Mouse (Mus musculus): Measurements from ENCODE around the gene Irak2. TPM values are rescaled to one million over a fixed set of nuclear protein-coding genes. Genes with fewer than 3 reads are reported as not detected.

The Irak2 gene
- polyA plus RNA-seq, 1 experiment, result 10.0 TPM

DNA sequence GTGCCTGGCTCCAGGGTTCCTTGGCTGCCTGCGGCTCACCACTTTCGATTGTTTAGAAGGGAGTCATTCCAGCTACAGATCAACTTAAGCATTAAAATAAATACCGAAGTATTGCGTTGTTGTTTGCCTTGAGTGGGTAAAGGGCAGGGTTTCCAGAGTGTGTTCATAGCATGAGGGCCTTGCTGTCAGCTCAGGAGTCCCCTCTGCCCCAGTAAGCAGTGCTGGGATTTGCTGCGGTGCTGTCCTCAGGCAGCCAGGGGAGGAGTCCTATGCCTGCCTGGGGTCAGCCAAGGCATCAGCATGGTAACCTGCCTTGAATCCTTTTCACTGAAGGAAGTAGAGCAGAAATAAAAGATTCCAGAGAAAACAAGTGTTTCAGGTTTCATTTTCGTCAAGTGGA is 18.6 kb downstream of the Irak2 start:
- no peak overlapping the region for H3K4me3 ChIP-seq (replicated peaks; ENCODE audit: control insufficient read depth, low read depth, low read length)
- H3K27ac ChIP-seq (ENCODE audit: control insufficient read depth, insufficient read depth, low read depth, low read length, poor library complexity), result no peak overlapping the region
- TF ChIP-seq POLR2A (IDR thresholded peaks at IDR 0.05; ENCODE audit: borderline replicate concordance, control insufficient read depth, low read depth, low read length) (no peak), CTCF (IDR thresholded peaks at IDR 0.05; ENCODE audit: control insufficient read depth, insufficient read depth, low read length) (no peak)
- 87% methylated on average over 6 of the region's 6 CpGs for WGBS
- peaks cover 26% of the 10 kb centered on the region for H3K4me1 ChIP-seq (ENCODE audit: control insufficient read depth, insufficient read depth, low read length)

GRCm38 (mm10) chr6:113658226-113658625 is 20.0 kb downstream of the Irak2 start:
- 15% methylated on average over 3 of the region's 3 CpGs for WGBS
- no peak for TF ChIP-seq POLR2A (IDR thresholded peaks at IDR 0.05; ENCODE audit: borderline replicate concordance, control insufficient read depth, low read depth, low read length)
- TF ChIP-seq CTCF (IDR thresholded peaks at IDR 0.05; ENCODE audit: control insufficient read depth, insufficient read depth, low read length), result no peak
- no peak overlapping the region for H3K4me3 ChIP-seq (replicated peaks; ENCODE audit: control insufficient read depth, low read depth, low read length)
- H3K4me1 ChIP-seq (ENCODE audit: control insufficient read depth, insufficient read depth, low read length), result peaks cover 31% of the 10 kb centered on the region
- H3K27ac ChIP-seq (ENCODE audit: control insufficient read depth, insufficient read depth, low read depth, low read length, poor library complexity), result peak overlapping the region; percentile 37; the same call in 1 of the 2 replicates

- no peak overlapping the region for H3K4me3 ChIP-seq (replicated peaks; ENCODE audit: control insufficient read depth, low read depth, low read length)
- peak overlapping the region; percentile 86 for H3K27ac ChIP-seq (ENCODE audit: control insufficient read depth, insufficient read depth, low read depth, low read length, poor library complexity)
- WGBS, result 39% methylated on average over 8 of the region's 8 CpGs
- no peak for TF ChIP-seq CTCF (IDR thresholded peaks at IDR 0.05; ENCODE audit: control insufficient read depth, insufficient read depth, low read length)
- TF ChIP-seq POLR2A (IDR thresholded peaks at IDR 0.05; ENCODE audit: borderline replicate concordance, control insufficient read depth, low read depth, low read length), result no peak
- peaks cover 32% of the 10 kb centered on the region for H3K4me1 ChIP-seq (ENCODE audit: control insufficient read depth, insufficient read depth, low read length)
Observed at GRCm38 (mm10) chr6:113659648-113660491, 21.6 kb downstream of the Irak2 start.

DNA sequence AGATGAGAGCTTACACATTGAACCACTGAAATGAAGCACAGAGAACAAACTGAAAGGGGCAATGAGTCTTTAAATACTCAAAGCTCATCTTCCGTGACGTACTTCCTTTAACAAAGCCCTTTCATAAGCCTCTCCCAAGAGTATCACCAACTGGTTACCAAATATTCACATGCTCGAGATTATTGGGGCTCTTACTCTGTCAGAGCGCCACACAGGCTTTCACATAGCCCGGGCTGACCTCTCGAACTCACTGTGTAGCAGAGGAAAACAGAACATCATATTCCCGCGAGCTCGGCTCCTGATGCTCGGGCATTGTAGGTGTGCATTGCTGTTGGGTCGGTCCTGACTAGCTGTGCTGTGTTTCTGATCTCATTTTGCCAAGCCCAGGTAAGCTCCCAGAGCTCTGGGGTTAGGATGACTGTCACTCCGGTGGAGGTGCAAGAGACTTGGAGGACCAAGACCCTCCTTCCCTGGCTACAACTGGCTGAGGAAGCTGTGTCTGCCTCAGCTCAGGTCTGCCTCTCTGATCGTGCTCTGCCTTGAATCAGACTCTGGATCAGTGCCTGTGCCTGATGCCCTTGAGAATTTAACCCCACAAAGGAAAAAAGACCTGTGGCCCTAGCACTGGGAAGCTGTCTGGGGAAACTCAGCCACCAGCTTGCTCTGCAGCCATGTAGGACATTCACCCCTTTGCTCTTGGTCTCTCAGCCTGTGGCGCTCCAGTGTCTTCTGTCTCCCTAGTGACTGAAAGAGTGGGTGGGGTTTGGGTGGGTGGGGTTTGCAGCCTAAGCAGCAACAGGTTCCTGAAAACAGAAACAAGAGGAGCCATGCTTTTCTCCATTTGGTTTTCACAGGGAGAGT is 22.5 kb downstream of the Irak2 start:
- 50% methylated on average over 14 of the region's 14 CpGs for WGBS
- Histone ChIP-seq H3K4me1 (ENCODE audit: control insufficient read depth, insufficient read depth, low read length) (peaks cover 31% of the 10 kb centered on the region), H3K4me3 (replicated peaks; ENCODE audit: control insufficient read depth, low read depth, low read length) (peak overlapping the region; percentile 2), H3K27ac (ENCODE audit: control insufficient read depth, insufficient read depth, low read depth, low read length, poor library complexity) (peak overlapping the region; percentile 86)
- no peak for TF ChIP-seq POLR2A (IDR thresholded peaks at IDR 0.05; ENCODE audit: borderline replicate concordance, control insufficient read depth, low read depth, low read length)
- TF ChIP-seq CTCF (IDR thresholded peaks at IDR 0.05; ENCODE audit: control insufficient read depth, insufficient read depth, low read length), result no peak

GRCm38 (mm10) chr6:113661353-113662241 is 23.3 kb downstream of the Irak2 start:
- Histone ChIP-seq H3K4me1 (ENCODE audit: control insufficient read depth, insufficient read depth, low read length) (peaks cover 33% of the 10 kb centered on the region), H3K4me3 (replicated peaks; ENCODE audit: control insufficient read depth, low read depth, low read length) (no peak overlapping the region), H3K27ac (ENCODE audit: control insufficient read depth, insufficient read depth, low read depth, low read length, poor library complexity) (peak overlapping the region; percentile 86)
- TF ChIP-seq CTCF (IDR thresholded peaks at IDR 0.05; ENCODE audit: control insufficient read depth, insufficient read depth, low read length) (no peak), POLR2A (IDR thresholded peaks at IDR 0.05; ENCODE audit: borderline replicate concordance, control insufficient read depth, low read depth, low read length) (no peak)
- 36% methylated on average over 12 of the region's 12 CpGs for WGBS

GRCm38 (mm10) chr6:113662964-113663700 is 24.9 kb downstream of the Irak2 start:
- peak; percentile 15; the same call in 1 of the 2 replicates for TF ChIP-seq CTCF (IDR thresholded peaks at IDR 0.05; ENCODE audit: control insufficient read depth, insufficient read depth, low read length)
- TF ChIP-seq POLR2A (IDR thresholded peaks at IDR 0.05; ENCODE audit: borderline replicate concordance, control insufficient read depth, low read depth, low read length), result no peak
- Histone ChIP-seq H3K4me1 (ENCODE audit: control insufficient read depth, insufficient read depth, low read length) (peaks cover 28% of the 10 kb centered on the region), H3K27ac (ENCODE audit: control insufficient read depth, insufficient read depth, low read depth, low read length, poor library complexity) (peak overlapping the region; percentile 62), H3K4me3 (replicated peaks; ENCODE audit: control insufficient read depth, low read depth, low read length) (no peak overlapping the region)
- 74% methylated on average over 8 of the region's 8 CpGs for WGBS

DNA sequence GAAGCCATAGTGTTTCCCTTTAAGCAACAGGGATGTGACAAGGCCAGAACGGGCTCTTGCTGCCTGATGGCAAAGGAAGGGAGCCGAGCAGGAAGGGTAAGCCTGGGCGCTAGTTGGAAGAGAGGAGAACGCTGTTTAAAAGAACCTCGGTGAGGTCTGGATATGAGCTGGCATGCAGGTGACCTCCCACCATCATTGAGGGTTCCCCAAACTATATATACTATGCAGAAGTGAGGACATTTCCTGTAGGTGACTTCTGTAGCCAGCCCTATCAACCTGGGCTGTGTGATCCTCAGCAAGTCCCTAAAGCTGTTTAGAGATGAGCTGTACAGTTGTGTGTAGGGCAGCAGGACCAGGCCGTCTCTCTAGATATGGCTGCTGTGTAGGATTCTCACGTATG is 26.0 kb downstream of the Irak2 start:
- TF ChIP-seq CTCF (IDR thresholded peaks at IDR 0.05; ENCODE audit: control insufficient read depth, insufficient read depth, low read length) (no peak), POLR2A (IDR thresholded peaks at IDR 0.05; ENCODE audit: borderline replicate concordance, control insufficient read depth, low read depth, low read length) (no peak)
- 70% methylated on average over 7 of the region's 7 CpGs for WGBS
- H3K4me3 ChIP-seq (replicated peaks; ENCODE audit: control insufficient read depth, low read depth, low read length), result no peak overlapping the region
- peaks cover 27% of the 10 kb centered on the region for H3K4me1 ChIP-seq (ENCODE audit: control insufficient read depth, insufficient read depth, low read length)
- peak overlapping the region; percentile 42 for H3K27ac ChIP-seq (ENCODE audit: control insufficient read depth, insufficient read depth, low read depth, low read length, poor library complexity)
